Mouse (Mus musculus): Measurements from ENCODE around the gene Kcnv2.

The Kcnv2 gene

GRCm38 (mm10) chr19:27322281-27322680 is at the start of gene Kcnv2:
Gene Kcnv2, plus strand, starts transcription at chr19:27322588.
- DNase-seq (ENCODE audit: inconsistent age in 2 of 2, low spot score in 1 of 2), result no peak

GRCm38 (mm10) chr19:27273385-27273784 is 49.0 kb upstream of the Kcnv2 start:
- no peak for DNase-seq (ENCODE audit: inconsistent age in 2 of 2, low spot score in 1 of 2)

GRCm38 (mm10) chr19:27274382-27274781 is 48.0 kb upstream of the Kcnv2 start:
- DNase-seq (ENCODE audit: inconsistent age in 2 of 2, low spot score in 1 of 2), result peak in 1 of 2 experiments; percentile 30

- DNase-seq (ENCODE audit: inconsistent age in 2 of 2, low spot score in 1 of 2), result no peak
Measured at GRCm38 (mm10) chr19:27279174-27279573, 43.2 kb upstream of the Kcnv2 start.

GRCm38 (mm10) chr19:27310039-27310438 is 12.3 kb upstream of the Kcnv2 start:
- DNase-seq (ENCODE audit: inconsistent age in 2 of 2, low spot score in 1 of 2), result no peak

GRCm38 (mm10) chr19:27311311-27311710 is 11.1 kb upstream of the Kcnv2 start:
- peak; percentile 39 to 77 for DNase-seq (ENCODE audit: inconsistent age in 2 of 2, low spot score in 1 of 2)

GRCm38 (mm10) chr19:27312266-27313079 is 9.9 kb upstream of the Kcnv2 start:
- DNase-seq (ENCODE audit: inconsistent age in 2 of 2, low spot score in 1 of 2), result peak; percentile 87 to 90

- DNase-seq (ENCODE audit: inconsistent age in 2 of 2, low spot score in 1 of 2), result peak in 1 of 2 experiments; percentile 26
Measured at GRCm38 (mm10) chr19:27313080-27313413, 9.3 kb upstream of the Kcnv2 start.

- peak in 1 of 2 experiments; percentile 65 for DNase-seq (ENCODE audit: inconsistent age in 2 of 2, low spot score in 1 of 2)
Measured at GRCm38 (mm10) chr19:27316313-27317258, 5.8 kb upstream of the Kcnv2 start.

- DNase-seq (ENCODE audit: inconsistent age in 2 of 2, low spot score in 1 of 2), result no peak
Measured at GRCm38 (mm10) chr19:27317337-27317736, 5.1 kb upstream of the Kcnv2 start.

GRCm38 (mm10) chr19:27322911-27323627 is 681 bp downstream of the Kcnv2 start:
- DNase-seq (ENCODE audit: inconsistent age in 2 of 2, low spot score in 1 of 2), result no peak

- no peak for DNase-seq (ENCODE audit: inconsistent age in 2 of 2, low spot score in 1 of 2)
Measured at GRCm38 (mm10) chr19:27325558-27325957, 3.2 kb downstream of the Kcnv2 start.

GRCm38 (mm10) chr19:27327569-27327968 is 5.2 kb downstream of the Kcnv2 start:
- no peak for DNase-seq (ENCODE audit: inconsistent age in 2 of 2, low spot score in 1 of 2)

GRCm38 (mm10) chr19:27328166-27328565 is 5.8 kb downstream of the Kcnv2 start:
- no peak for DNase-seq (ENCODE audit: inconsistent age in 2 of 2, low spot score in 1 of 2)

GRCm38 (mm10) chr19:27328644-27329043 is 6.3 kb downstream of the Kcnv2 start:
- DNase-seq (ENCODE audit: inconsistent age in 2 of 2, low spot score in 1 of 2), result peak in 1 of 2 experiments; percentile 82

- DNase-seq (ENCODE audit: inconsistent age in 2 of 2, low spot score in 1 of 2), result peak in 1 of 2 experiments; percentile 55
Measured at GRCm38 (mm10) chr19:27332207-27332794, 9.9 kb downstream of the Kcnv2 start.

- DNase-seq (ENCODE audit: inconsistent age in 2 of 2, low spot score in 1 of 2), result peak in 1 of 2 experiments; percentile 54
Measured at GRCm38 (mm10) chr19:27336126-27336917, 13.9 kb downstream of the Kcnv2 start.

GRCm38 (mm10) chr19:27346501-27346900 is 24.1 kb downstream of the Kcnv2 start:
- no peak for DNase-seq (ENCODE audit: inconsistent age in 2 of 2, low spot score in 1 of 2)

GRCm38 (mm10) chr19:27351700-27352099 is 29.3 kb downstream of the Kcnv2 start:
- peak in 1 of 2 experiments; percentile 64 for DNase-seq (ENCODE audit: inconsistent age in 2 of 2, low spot score in 1 of 2)

- no peak for DNase-seq (ENCODE audit: inconsistent age in 2 of 2, low spot score in 1 of 2)
Measured at GRCm38 (mm10) chr19:27360381-27360780, 38.0 kb downstream of the Kcnv2 start.

All from adrenal gland, adult (tissue).